Mouse (Mus musculus) heart, adult 8-10 months (tissue): ENCODE measurements around the gene Vil1. TPM values are rescaled to one million over a fixed set of nuclear protein-coding genes. Genes with fewer than 3 reads are reported as not detected.
A peak's percentile ranks its signal among the peaks of the same experiment; 100 is the strongest.

Experiments used
- DNase-seq: peaks from one replicate; pipeline ENCODE4 v3.0.0; 2022; ENCODE audit warnings: low spot score
- total RNA-seq, 4 experiments: library from RNA; stranded (reverse); gene quantifications; 2 replicates each; pipeline ENCODE4 v1.2.4; 2022

Gene Vil1
- total RNA-seq, result 1 to 10 TPM in 3 of 4 experiments, under 1 TPM in 1; 0.98 to 2.0 (median 1.7) TPM

DNA sequence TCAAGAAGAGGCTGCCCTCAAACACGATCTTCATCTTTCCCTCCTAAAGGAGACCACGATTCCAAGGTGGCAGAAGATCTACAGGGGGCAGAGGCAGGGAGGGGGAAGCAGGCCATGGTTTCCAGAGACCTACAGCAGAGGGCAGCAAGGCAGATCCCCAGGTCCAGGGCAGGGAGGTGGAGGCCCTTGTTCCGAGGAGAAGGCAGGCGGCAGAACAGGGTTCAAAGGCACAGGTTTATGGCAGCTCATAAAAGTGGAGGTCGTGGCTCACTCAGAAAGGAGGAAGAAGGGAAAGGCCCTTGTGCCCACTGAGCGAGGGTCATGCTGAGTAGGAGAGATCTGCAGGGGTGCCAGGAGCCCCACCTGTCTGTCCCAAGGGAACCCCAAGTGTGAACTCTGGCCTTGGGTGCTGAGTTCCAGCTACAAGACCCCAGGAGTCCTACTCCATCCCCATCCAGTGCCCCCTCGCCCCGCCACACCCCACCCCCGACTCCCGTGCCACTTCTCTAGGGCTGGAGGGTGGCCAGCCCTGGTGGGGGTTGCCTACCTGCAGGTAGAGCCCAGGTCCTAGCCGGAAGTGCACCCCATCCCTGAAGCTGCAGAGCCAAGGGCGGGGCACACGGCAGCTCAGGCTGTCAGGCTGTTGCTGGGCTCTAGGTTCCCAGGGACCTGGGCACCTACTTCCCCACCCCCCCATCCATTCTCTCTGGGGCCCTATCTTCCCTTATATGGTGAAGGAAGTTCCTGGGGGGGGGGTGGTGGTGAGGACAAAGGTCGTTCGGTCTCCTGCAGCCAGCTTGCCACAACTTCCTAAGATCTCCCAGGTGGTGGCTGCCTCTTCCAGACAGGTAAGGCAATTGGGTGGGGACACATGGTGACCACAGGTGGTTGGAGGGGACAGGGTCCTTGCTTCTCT lies at the start of gene Vil1:
Gene Vil1 (plus strand): TSS at position 788 of the 916 bp plus-strand sequence.
- no peak for DNase-seq

DNA sequence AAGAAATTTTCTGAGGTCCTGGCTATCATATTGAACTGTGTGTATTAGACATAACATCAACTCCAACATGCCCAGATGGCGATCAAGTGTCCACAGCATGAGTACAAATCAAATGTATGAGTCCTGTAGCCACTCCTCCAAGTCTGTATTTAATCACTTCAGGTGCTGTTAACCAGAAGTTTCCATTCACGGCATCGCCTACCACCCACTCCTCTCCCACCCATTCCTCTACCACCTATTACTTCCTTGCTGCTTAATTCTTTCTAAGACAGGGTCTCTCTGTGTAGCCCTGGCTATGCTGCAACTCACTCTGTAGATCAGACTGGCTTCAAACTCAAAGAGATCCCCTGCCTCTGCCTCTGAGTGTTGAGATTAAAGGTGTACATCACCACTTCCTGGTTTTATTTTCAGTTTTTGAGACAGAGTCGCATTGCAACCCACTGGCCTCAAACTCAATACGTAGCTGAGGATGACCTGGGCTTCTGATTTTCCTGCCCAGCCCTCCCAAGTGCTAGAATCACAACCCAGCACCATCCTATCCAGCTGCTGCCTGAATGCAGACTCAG lies 49.1 kb upstream of the Vil1 start:
- no peak for DNase-seq

- peak; percentile 87 for DNase-seq
Measured at GRCm38 (mm10) chr1:74361812-74362211, 47.4 kb upstream of the Vil1 start, which contains the start of gene Catip. TSS of gene Catip (plus strand) at chr1:74362108.

GRCm38 (mm10) chr1:74362325-74363229 lies 46.6 kb upstream of the Vil1 start:
- no peak for DNase-seq

- no peak for DNase-seq
Measured at GRCm38 (mm10) chr1:74363437-74363836, 45.7 kb upstream of the Vil1 start.

GRCm38 (mm10) chr1:74364270-74364669 lies 44.9 kb upstream of the Vil1 start:
- DNase-seq, result no peak

- DNase-seq, result peak; percentile 74
Measured at GRCm38 (mm10) chr1:74367886-74368645, 41.1 kb upstream of the Vil1 start.

GRCm38 (mm10) chr1:74370040-74370439 lies 39.1 kb upstream of the Vil1 start:
- DNase-seq, result no peak

DNA sequence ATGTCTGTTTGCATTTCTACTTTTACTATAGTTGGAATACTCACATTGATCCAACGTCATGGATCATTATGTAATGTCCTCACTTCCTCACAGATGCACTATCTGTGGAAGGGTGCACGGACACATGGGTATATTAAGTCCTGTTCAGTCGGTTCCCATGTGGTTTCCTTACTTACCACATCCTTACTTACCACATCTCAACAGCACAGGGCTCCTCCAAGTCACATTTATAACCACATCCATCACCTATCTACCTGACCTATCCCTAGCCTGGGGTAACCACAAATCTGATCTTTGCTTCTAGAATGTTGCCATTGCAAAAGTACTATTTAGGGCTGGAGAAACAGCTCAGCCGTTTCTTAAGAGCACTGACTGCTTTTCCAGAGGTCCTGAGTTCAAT lies 35.8 kb upstream of the Vil1 start:
- DNase-seq, result no peak

DNA sequence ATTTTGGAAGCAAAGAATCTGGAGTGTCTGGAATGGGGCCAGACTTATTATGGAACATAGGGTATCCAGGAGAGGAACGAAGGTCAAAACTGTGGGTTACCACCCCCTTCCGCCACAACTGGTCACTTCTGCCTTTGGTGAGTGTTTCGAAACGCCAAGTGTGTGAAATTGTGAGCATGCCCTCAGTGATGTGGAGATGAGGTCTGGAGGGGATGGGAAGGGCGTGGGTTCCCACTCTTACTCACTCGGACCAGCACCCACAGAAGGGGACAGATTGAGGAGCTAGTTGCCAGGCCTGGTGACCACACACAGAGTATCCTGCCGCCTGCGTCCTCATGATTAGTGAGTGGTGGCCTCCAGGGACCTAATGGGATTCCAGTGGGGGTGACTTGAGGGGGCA lies 34.2 kb upstream of the Vil1 start, which contains the start of gene Slc11a1:
Gene Slc11a1 (plus strand): TSS at position 216 of the 400 bp plus-strand sequence.
- DNase-seq, result no peak

DNA sequence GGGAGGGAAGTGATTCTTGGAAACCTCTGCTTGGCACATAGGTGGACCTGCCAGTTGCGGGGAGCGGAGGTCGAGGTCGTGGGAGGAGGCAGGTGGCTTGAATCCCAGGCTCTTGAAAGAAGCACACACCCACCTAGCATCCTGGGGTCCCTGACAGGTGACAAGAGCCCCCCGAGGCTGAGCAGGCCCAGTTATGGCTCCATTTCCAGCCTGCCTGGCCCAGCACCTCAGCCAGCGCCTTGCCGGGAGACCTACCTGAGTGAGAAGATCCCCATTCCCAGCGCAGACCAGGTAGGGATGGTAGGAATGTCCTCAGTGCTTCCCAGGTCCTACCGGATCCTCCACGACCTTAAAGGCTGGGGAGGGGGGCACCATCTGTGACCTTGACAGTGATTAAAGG lies 33.6 kb upstream of the Vil1 start:
- DNase-seq, result no peak

GRCm38 (mm10) chr1:74376396-74376795 lies 32.8 kb upstream of the Vil1 start:
- DNase-seq, result no peak

DNA sequence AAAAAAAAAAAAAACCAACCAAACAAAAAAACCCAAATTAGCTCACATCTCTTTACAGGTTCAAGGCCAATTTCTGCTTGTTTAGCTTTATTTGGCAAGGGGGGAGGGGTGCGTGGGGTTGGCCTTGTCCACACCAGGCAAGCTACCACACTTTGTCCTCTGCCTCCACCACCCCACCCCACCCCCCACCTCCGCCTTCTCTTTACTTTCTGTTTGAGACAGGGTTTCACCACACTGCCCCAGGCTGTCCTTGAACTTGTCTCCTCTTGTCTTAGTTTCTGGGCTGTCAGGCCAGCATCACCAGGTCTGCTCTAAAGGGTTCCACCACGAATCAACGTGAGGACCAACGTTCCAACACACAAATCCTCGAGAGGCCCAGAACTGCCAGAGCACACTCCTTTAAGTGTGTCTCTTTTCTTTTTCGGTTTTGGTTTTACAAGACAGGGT lies 30.1 kb upstream of the Vil1 start:
- DNase-seq, result no peak

- no peak for DNase-seq
Measured at GRCm38 (mm10) chr1:74380484-74380883, 28.7 kb upstream of the Vil1 start.

DNA sequence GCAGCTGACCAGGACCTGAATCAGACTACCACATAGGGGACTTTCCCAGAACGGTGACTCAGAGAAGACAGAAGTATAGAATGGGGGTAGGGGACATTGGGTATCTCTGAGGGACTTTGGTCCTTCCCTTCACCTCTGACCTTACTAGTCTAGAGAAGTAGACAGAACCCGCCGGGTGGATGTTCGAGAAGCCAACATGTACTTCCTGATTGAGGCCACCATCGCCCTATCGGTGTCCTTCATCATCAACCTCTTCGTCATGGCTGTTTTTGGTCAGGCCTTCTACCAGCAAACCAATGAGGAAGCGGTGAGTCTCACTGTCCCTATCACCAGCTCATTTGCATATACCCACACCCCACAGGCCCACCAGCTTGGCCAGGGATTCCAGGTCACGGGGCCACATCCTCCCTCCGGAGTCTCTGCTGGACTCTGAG lies 27.6 kb upstream of the Vil1 start:
- no peak for DNase-seq

- no peak for DNase-seq
Measured at GRCm38 (mm10) chr1:74383385-74383784, 25.8 kb upstream of the Vil1 start.

DNA sequence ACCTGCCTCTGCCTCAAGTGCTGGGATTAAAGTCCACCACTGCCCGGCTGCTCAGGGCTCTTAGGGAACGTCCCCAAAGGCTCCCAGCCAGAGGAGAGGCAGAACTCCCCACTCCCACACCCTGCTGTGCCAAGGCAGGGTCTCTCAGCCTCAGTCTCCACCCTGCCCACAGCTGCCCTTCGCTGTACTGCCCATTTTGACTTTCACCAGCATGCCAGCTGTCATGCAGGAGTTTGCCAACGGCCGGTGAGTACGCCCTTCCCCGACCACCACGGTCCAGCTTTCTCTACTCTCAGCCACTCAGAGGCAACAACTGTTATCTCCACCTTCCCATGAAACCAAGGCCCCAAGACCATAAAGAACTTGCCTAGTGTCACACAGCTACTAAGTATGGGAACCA lies 24.7 kb upstream of the Vil1 start:
- DNase-seq, result no peak

- no peak for DNase-seq
Measured at GRCm38 (mm10) chr1:74385064-74385463, 24.1 kb upstream of the Vil1 start.

DNA sequence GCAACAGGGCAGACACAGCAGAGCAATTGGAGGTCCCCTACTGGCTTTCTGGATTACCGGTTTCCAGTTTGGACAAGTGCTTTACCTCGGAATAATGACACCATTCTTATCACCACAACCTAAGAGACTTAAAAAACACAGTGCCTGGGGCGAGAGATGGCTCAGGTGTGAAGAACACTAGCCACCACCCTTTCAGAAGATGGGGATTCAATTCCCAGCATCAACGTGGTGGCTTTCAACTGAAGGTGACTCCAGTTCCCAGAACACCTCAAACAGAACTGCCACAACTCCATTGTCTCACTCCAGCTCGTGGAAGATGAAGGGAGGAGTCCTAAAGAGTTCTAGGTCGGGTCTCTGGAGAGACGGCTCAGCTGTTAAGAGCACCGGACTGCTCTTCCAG lies 23.6 kb upstream of the Vil1 start:
- no peak for DNase-seq

DNA sequence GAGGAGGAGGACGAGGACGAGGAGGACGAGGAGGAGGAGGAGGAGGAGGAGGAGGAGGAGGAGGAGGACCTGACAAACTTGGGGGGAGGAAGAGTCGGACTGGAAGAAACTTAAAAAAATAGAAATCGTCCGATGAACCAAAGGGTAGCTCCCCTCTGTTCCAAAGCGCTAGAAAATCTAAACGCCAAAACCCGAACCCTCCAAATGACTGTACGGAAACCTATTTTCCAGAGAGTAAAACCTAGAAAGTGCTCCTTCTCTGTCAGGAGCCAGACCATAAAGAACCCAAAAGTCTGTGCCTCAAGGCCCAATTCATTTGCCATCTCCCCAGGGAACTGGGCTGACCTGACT lies 22.8 kb upstream of the Vil1 start:
- no peak for DNase-seq

GRCm38 (mm10) chr1:74386714-74387385 lies 22.3 kb upstream of the Vil1 start:
- DNase-seq, result peak; percentile 97
